Mouse (Mus musculus) heart, adult 2 months (tissue): ENCODE results near the gene Rai14. TPM values are rescaled to one million over a fixed set of nuclear protein-coding genes. Genes with fewer than 3 reads are reported as not detected.
A peak's percentile ranks its signal among the peaks of the same experiment; 100 is the strongest.

Source experiments
- DNase-seq, 2 experiments: peaks; one replicate each; pipeline ENCODE4 v3.0.0; 2021
- H3K27ac ChIP-seq: fragments of 200-600 bp; 2 replicates; pipeline ENCODE4 v1.8.1; 2022
- H3K27me3 ChIP-seq: fragments of 200-500 bp; 2 replicates; pipeline ENCODE4 v1.6.1; 2012; ENCODE audit warnings: mild to moderate bottlenecking, low read length, inconsistent platforms, mixed read lengths; ENCODE audit not compliant: control insufficient read depth, insufficient read depth
- H3K36me3 ChIP-seq: fragments of 200-500 bp; 2 replicates; pipeline ENCODE4 v1.6.1; 2012; ENCODE audit warnings: low read length, inconsistent platforms; ENCODE audit not compliant: control insufficient read depth, insufficient read depth
- H3K4me1 ChIP-seq: fragments of 200-500 bp; 2 replicates; pipeline ENCODE4 v1.6.1; 2011; ENCODE audit warnings: low read length; ENCODE audit not compliant: control insufficient read depth, insufficient read depth
- H3K4me3 ChIP-seq: fragments of 200-600 bp; 2 replicates; pipeline ENCODE4 v1.8.1; 2022
- H3K79me2 ChIP-seq: fragments of 200-500 bp; replicated peaks from 2 replicates; pipeline ENCODE4 v1.6.1; 2012; ENCODE audit warnings: mild to moderate bottlenecking, inconsistent platforms, low read length, moderate library complexity, mixed read lengths; ENCODE audit not compliant: control insufficient read depth, insufficient read depth
- H3K9ac ChIP-seq: fragments of 200-500 bp; 2 replicates; pipeline ENCODE4 v1.6.1; 2012; ENCODE audit warnings: low read depth, mild to moderate bottlenecking, control low read depth, inconsistent platforms, low read length, mixed read lengths
- CTCF ChIP-seq: fragments of 200-600 bp; IDR thresholded peaks from 2 replicates; pipeline ENCODE4 v1.8.1; 2022; ENCODE audit warnings: antibody characterized with exemption, mild to moderate bottlenecking, moderate library complexity
- EP300 ChIP-seq: fragments of 200-500 bp; IDR thresholded peaks from 2 replicates; pipeline ENCODE4 v1.6.1; 2011; ENCODE audit warnings: low read depth, low read length, control low read depth; ENCODE audit not compliant: insufficient read depth
- POLR2A ChIP-seq: fragments of 200-500 bp; IDR thresholded peaks from 2 replicates; pipeline ENCODE4 v1.6.1; 2011; ENCODE audit warnings: mild to moderate bottlenecking, low read depth, low read length, control low read depth; ENCODE audit not compliant: insufficient read depth
- WGBS: fragments of 180-500 bp; shearing (Covaris S2); methylation state at CpG from one replicate; pipeline ENCODE4 v1.1.7; 2018; 5-methylcytosine and 5-hydroxymethylcytosine counted together
- intact Hi-C: fragments of 180-260 bp; cut with DNase I; formaldehyde crosslinking; loops from one replicate; pipeline ENCODE4 v1.15.1; 2025
- polyA plus RNA-seq: library from polyadenylated mRNA; depleted of rRNA; stranded (reverse); fragments of >200 nt; gene quantifications from 2 replicates; pipeline ENCODE4 v1.2.3, GENCODE M21; 2012
- total RNA-seq, 2 experiments: library from RNA; stranded (reverse); gene quantifications; 2 replicates each; pipeline ENCODE4 v1.2.3; 2021

Rai14 gene
- total and polyA plus RNA-seq, 3 experiments, result 1.1 to 4.3 (median 3.7) TPM

GRCm38 (mm10) chr15:10595408-10595807 lies 119.0 kb downstream of the Rai14 start:
- Histone ChIP-seq H3K4me1 (no peaks in the 10 kb centered on the region; the same call in 1 of the 2 replicates), H3K4me3 (no peak overlapping the region), H3K36me3 (no peaks in the 10 kb centered on the region), H3K27ac (no peak overlapping the region), H3K79me2 (no peaks in the 10 kb centered on the region), H3K27me3 (no peaks in the 10 kb centered on the region), H3K9ac (no peak overlapping the region)
- DNase-seq, result no peak
- 80% methylated on average over 6 of the region's 6 CpGs for WGBS
- intact Hi-C loops, result loop anchor here (10.0 kb wide), 1 partner anchor 279 kb away; no protein-coding TSS in a partner anchor
- TF ChIP-seq POLR2A (no peak), EP300 (no peak), CTCF (no peak)

- Histone ChIP-seq H3K9ac (no peak overlapping the region), H3K79me2 (no peaks in the 10 kb centered on the region), H3K27me3 (no peaks in the 10 kb centered on the region), H3K4me3 (no peak overlapping the region), H3K36me3 (no peaks in the 10 kb centered on the region), H3K27ac (no peak overlapping the region), H3K4me1 (no peaks in the 10 kb centered on the region; the same call in 1 of the 2 replicates)
- no peak for TF ChIP-seq CTCF
- TF ChIP-seq POLR2A, result no peak
- no peak for DNase-seq
- 91% methylated on average over 10 of the region's 10 CpGs for WGBS
- intact Hi-C loops, result loop anchor here (10.0 kb wide), 1 partner anchor 280 kb away; no protein-coding TSS in a partner anchor
Measured at GRCm38 (mm10) chr15:10594910-10595309, 119.5 kb downstream of the Rai14 start.

GRCm38 (mm10) chr15:10593094-10593493 lies 121.3 kb downstream of the Rai14 start:
- Histone ChIP-seq H3K79me2 (no peaks in the 10 kb centered on the region), H3K4me1 (no peaks in the 10 kb centered on the region), H3K27ac (no peak overlapping the region), H3K9ac (no peak overlapping the region), H3K4me3 (no peak overlapping the region), H3K36me3 (no peaks in the 10 kb centered on the region), H3K27me3 (no peaks in the 10 kb centered on the region)
- TF ChIP-seq EP300 (no peak), CTCF (no peak), POLR2A (no peak)
- intact Hi-C loops, result loop anchor here (10.0 kb wide), 1 partner anchor 282 kb away; no protein-coding TSS in a partner anchor
- 78% methylated on average over 6 of the region's 6 CpGs for WGBS
- DNase-seq, result no peak

- Histone ChIP-seq H3K27ac (no peak overlapping the region), H3K36me3 (no peaks in the 10 kb centered on the region), H3K27me3 (no peaks in the 10 kb centered on the region), H3K4me1 (no peaks in the 10 kb centered on the region; the same call in 1 of the 2 replicates), H3K9ac (no peak overlapping the region), H3K79me2 (no peaks in the 10 kb centered on the region), H3K4me3 (no peak overlapping the region)
- TF ChIP-seq CTCF, result peak; percentile 45
- no peak for TF ChIP-seq EP300
- TF ChIP-seq POLR2A, result no peak
- WGBS, result 83% methylated on average over 2 of the region's 2 CpGs
- intact Hi-C loops, result loop anchor here (5.0 to 10.0 kb wide), 2 partner anchors 84 to 398 kb away; partner anchors contain the start of gene Amacr
- no peak for DNase-seq
Measured at GRCm38 (mm10) chr15:10586565-10586964, 127.9 kb downstream of the Rai14 start.

- Histone ChIP-seq H3K27ac (no peak overlapping the region), H3K4me1 (no peaks in the 10 kb centered on the region; the same call in 1 of the 2 replicates), H3K36me3 (no peaks in the 10 kb centered on the region), H3K4me3 (no peak overlapping the region), H3K9ac (no peak overlapping the region), H3K27me3 (no peaks in the 10 kb centered on the region), H3K79me2 (no peaks in the 10 kb centered on the region)
- no peak for DNase-seq
- TF ChIP-seq EP300 (no peak), POLR2A (no peak), CTCF (no peak)
- intact Hi-C loops, result loop anchor here (5.0 to 10.0 kb wide), 2 partner anchors 82 to 400 kb away; partner anchors contain the start of gene Amacr
- 85% methylated on average over 10 of the region's 10 CpGs for WGBS
Measured at GRCm38 (mm10) chr15:10584359-10585187, 129.9 kb downstream of the Rai14 start.

GRCm38 (mm10) chr15:10583408-10583807 lies 131.0 kb downstream of the Rai14 start:
- Histone ChIP-seq H3K4me3 (no peak overlapping the region), H3K4me1 (no peaks in the 10 kb centered on the region; the same call in 1 of the 2 replicates), H3K27ac (no peak overlapping the region), H3K36me3 (no peaks in the 10 kb centered on the region), H3K27me3 (no peaks in the 10 kb centered on the region), H3K79me2 (no peaks in the 10 kb centered on the region), H3K9ac (no peak overlapping the region)
- 41% methylated on average over 8 of the region's 8 CpGs for WGBS
- intact Hi-C loops, result loop anchor here (10.0 kb wide), 1 partner anchor 401 kb away; the partner anchor contains the start of gene Amacr
- TF ChIP-seq POLR2A (no peak), CTCF (peak; percentile 97), EP300 (no peak)
- peak; percentile 39 for DNase-seq
